Mouse (Mus musculus): ENCODE measurements around the gene Hspa4l.

The Hspa4l gene

DNA sequence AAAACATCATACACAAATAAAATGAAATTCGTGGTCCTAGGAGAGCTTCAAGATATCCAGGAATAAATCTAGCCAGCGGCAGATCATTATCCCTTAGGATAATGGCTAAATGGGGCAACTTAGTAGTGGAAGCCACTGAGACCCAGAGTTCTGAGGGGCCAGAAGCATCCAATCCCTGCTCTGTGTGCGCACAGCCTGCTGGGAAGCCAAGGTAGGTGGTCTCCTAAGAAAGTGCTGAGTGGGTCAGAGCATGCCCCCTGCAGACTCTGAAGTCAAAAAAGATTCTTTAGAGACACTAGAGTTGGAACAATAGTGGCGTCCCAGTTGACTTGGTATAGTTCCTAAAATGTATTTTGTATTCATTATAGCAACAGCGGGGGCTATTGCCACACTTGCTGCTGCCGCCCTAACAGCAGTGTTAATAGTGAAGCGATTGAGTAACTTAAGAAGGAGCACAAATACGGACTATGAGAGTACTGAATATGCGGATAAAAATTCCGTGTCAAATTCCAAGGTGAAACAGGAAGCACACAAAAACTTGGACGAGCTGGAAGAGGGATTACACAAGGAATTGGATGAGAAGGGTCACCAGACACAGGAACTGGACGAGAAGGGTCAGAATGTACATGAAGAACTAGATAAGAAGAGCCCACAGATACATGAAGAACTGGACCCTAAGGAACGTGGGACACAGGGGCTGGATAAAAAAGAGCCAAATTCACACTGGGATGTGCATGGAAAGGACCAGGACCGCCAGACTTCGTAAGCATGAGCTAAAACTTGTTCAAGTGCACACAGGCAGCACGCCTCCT, at the start of gene Hspa4l:
Hspa4l (plus strand) TSS at position 472 of the 812 bp plus-strand sequence.
- DNase-seq: peak in 1 of 2 experiments; percentile 20

DNA sequence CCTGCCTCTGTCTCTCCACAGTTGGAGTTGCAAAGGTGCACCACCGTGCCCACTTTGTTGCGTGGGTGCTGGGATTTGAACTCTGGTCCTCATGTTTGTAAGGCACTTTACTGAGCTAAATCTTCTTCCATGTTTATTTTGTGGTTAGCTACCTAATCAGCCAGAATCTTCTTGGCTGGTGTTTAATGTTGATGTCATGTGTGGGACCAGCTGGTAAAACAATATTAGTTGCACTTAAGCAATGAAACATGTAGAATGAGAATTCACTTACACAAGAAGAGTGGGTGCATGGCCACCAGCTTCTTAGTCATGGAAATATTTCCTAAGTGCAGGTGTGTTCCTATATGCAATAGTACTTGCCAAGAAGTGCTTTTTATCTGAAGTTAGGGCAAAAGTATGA, 49.1 kb upstream of the Hspa4l start:
- DNase-seq: no peak

DNA sequence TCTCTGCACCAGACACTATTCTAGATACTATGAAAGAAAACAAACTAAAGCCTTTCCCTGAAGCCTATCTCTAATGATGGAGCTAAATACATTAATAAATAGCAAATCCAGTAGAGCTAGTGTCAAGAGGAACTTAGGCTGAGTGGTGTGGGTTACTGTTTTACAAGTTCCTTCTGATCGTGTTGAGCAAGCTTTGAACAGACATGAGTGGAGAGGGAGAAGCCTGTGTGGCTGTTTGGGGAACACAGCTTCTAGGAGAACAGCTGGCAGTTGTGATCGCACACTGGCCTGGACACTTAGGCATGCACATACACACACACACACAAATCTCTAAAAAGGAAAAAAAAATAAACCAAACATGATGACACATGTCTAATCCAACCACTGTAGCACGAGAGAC, 45.5 kb upstream of the Hspa4l start:
- DNase-seq: no peak

DNA sequence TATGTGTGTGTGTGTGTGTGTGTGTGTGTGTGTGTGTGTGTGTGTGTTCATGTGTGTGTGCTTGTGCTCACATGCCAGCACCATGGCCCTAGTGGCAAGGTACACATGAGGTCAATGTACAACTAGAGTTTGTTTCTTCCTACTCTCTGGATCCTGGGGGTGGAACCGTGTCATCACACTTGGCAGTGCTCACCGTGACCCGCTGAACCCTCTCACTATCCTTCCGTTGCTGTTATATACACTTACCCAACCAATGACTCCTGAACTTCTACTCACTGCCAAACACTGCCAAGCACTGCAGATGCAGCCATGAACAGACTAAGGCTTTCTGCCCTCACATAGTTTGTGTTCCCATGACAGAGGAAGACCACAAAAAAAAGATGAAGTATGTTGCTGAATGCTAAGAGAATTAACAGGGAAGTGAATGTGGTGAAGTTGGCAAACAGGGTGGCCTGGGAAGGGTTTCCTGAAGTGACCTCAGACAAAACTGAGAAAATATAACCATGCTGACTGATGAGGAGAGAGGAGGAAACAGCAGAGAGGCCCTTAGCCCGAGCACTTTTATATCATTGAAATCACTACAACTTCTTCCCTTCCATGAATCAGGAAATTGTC, 39.4 kb upstream of the Hspa4l start:
- DNase-seq: no peak

DNA sequence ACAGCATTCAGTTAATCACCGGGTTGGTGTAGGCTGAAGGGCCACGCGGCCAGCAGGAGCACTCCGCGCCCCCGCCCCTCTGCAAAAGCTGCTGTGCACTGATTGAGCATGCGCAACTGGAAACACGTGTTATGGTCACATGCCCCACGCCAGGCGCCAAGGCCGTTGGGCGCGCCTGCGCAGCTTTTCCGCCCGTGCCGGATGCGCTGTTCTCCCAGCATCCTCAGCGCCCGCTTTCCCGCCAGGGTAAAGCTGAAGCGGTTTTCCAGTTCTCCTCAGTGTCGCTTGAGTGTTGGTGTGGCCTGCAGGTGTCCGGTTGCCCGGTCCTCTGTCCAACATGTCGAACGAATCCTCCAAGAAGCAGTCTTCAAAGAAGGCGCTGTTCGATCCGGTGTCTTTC, 35.6 kb upstream of the Hspa4l start, which contains the start of gene Slc25a31:
Slc25a31 (plus strand) TSS at position 201 of the 400 bp plus-strand sequence.
- no peak for DNase-seq

DNA sequence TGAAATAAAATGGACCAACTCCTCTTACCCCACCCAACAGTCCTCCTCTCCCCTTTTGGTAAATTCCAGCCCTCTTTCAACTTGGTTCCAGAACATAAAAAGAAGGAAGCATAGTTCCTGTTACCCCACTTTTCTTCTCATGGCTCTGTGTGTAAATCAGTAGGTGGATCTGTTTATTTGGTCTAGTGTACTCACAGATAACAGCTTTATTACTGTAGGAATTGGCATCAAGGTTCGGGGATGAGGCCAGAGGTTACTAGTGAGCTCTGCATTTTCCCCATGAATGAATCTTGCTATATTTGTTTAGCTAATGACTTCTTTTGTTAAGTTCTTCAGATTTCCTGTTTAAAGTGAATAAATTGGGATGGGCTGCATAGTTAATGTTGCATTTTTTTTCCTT, 28.2 kb upstream of the Hspa4l start:
- DNase-seq: no peak

DNA sequence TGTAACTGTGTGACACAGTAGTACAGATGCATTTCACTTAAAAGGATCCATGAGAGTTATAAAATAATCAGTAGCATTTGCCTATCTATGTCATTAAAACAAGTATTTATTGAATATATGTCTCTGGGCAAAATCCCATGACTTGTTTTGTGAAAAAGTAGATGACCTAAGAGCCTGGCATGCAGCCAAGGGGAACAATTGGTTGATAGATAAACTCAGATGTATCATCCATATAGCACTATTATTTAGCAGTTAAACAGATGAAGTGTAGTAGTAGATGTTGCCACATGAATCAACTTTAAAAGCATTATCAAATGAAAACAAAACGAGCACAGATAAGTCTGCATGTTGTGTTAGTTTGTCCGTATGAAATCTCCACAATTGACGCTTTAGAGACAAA, 25.3 kb upstream of the Hspa4l start:
- DNase-seq: peak; percentile 10 to 14

DNA sequence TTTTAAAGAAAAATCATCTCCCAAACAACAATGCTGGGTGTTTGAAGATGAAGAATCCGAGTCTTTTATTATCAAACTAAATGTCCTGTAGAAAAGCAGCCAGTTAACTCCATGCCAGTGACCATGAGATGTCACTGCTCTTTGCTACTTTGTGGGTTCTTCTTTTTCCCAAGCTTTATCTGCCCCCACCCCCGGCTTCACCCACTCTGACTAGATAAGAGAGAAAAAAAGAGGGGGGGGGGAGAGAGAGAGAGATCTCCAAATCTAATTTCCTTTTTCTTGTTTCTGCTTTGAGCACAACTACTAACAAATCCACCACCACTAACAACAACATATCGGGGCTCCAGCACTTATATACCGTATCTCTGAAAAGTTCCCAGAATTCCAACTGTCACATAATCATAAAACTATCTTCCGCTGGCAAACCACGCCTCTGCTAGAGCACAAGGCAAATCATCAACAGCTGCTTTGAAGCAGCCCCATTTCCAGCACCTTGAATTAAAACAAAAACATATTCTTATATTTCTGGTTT, 5.8 kb upstream of the Hspa4l start:
- no peak for DNase-seq

DNA sequence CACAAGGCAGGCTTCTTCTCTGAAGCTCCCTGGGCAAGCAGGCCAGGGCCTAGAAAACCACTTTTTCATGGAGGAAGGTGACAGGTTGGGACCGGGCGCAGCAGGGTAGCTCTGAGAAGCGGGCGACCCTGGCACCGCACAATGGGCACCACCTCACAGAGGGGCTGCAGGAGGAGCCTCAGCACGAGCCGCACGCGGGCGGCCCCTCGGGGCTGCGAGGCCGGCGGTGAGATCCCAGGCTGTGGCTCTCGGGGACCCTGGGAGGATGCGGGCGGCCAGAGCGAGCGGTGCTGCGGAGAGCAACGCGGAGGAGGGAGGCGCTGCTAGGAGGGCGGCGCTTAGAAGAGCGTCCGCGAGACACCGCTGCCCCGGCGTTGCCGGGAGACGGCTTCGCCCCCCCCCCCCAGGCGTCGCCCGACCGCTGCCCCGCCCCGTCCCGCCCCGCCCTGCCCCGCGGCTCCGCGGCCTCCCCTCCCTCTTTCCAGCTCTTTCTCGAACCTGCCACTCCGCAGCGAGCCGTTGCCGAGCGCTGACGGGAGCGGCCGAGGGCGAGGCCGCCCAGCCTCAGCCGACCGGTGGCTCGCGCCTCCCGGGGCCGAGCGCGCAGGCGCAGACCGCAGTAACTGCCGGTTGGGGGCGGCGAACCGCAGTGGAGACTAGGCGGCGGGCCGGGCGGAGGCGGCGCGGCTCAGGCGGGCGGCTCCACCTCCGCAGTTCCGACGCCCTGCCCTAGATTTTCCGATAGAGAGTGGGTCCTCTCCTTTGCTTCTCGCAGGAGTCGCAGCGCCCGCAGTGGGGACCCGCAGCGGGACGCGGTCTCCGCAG, 753 bp downstream of the Hspa4l start:
- DNase-seq: peak; percentile 96 to 98

DNA sequence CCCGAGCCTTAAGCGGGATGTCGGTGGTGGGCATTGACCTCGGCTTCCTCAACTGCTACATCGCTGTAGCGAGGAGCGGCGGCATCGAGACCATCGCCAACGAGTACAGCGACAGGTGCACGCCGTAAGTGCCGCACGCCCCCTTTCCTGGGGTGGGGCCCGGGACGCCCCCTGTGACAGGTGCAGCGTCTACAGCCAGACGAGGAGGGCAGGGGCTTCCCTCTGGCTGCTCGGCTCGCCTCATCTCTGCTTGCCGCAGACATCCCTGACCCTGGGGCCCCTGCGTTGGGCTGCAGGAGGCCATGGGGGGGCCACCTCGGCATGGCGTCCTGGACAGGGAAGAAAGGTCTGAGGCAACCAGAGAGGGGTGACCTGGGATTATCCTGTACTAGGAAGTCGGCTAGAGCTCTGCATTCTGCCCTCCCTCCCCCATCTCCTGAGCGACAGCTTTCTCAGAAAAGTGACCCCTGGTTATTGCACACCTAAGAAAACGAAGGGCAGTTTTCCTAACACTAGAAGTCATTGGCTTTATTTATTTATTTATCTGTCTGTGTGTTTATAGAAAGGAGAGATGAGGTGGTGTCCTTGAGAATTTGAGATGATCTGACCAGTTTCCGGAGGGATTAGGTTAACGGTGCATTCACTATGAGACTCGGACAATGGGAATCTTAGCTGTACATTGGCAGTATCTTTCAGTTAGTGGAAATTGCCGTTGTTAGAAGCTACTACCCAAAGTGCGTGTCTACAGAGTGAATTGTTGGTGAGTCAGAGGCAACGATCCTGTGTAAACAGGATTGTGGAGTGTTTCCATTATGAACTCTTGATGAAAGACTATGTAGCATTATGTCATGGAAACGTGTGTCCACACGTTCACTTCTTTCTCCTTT, 1.6 kb downstream of the Hspa4l start:
- no peak for DNase-seq

DNA sequence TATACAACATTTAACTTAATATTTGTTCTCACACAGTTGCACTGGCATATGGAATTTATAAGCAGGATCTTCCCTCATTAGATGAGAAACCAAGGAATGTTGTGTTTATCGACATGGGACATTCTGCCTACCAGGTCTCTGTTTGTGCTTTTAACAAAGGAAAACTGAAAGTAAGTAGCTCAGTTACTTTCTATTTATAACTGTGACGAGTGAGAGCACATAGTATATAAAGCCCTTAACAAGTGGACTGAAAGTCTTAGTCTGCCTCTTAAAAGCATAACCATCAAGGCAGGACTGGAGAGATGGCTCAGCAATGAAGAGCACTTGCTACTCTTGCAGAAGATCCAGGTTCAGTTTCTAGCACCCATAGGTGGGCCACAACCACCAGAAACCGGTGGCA, 16.5 kb downstream of the Hspa4l start:
- DNase-seq: no peak

DNA sequence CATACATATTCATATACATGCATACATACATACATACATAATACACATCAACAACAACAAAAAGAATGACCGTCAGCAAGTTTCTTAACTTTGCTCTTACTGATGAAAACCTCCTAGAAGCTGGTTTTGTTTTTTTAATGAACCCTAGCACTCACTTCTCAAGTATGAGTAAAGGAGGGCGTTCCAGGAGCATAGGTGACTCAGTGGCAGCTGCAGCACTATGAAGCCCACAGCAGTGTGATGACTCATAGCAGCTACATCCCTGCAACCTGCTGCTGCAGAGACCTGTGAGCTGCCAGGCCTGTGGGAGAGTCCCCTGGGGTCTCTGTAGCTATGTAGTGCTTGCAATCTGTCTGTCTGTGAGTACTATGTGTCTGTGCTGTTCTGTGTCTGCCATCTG, 17.0 kb downstream of the Hspa4l start:
- DNase-seq: no peak

DNA sequence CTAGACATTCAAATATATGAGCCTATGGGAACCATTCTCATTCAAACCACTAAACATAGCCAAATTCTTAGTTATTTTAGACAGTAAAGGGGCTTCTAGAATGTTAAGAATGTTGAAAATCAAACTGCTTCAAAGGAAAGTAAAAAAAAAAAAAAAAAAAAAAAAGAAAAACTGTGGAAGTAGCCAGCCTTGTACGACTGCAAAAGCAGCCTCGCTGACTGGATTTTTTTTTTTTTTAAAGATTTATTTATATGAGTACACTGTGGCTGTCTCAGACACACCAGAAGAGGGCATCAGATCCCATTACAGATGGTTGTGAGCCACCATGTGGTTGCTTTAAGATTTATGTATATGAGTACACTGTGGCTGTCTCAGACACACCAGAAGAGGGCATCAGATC, 49.5 kb downstream of the Hspa4l start:
- no peak for DNase-seq

DNA sequence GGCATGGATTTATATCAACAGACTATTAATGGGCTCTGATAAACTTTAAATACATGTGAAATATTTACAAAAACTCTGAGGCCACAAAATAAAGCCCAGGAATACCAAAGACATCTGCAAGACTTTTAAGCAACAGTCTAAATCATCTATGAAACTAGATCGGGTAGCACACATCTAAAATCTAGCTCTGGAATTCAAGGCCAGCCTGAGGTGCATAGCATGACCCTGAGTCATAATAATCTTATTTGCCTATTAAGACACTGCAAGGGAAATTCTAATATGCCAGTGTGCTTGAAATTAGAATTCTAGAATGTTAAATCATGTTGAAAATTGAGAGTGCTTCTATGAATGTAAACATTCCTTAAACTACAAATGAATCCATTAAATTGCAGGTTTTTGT, 53.8 kb downstream of the Hspa4l start:
- no peak for DNase-seq

DNA sequence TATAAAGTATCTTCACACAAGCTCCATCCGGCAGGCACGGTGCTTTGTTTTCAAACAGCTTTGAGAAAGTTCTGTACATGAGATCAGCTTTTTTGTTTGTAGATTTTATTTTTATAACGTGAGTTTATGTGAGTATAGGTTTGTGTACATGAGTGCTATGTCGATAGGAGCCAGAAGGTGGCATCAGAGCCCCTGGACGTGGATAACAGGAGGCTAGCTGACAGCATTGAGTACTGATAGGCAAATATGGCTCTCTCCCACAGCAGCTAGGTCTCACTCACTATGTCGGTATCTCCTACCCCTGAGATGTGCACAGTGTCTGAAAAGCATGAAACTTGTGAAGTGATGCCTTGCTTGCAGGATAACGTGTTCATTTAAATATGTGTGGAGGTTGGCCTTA, 54.2 kb downstream of the Hspa4l start:
- peak; percentile 66 to 70 for DNase-seq

DNA sequence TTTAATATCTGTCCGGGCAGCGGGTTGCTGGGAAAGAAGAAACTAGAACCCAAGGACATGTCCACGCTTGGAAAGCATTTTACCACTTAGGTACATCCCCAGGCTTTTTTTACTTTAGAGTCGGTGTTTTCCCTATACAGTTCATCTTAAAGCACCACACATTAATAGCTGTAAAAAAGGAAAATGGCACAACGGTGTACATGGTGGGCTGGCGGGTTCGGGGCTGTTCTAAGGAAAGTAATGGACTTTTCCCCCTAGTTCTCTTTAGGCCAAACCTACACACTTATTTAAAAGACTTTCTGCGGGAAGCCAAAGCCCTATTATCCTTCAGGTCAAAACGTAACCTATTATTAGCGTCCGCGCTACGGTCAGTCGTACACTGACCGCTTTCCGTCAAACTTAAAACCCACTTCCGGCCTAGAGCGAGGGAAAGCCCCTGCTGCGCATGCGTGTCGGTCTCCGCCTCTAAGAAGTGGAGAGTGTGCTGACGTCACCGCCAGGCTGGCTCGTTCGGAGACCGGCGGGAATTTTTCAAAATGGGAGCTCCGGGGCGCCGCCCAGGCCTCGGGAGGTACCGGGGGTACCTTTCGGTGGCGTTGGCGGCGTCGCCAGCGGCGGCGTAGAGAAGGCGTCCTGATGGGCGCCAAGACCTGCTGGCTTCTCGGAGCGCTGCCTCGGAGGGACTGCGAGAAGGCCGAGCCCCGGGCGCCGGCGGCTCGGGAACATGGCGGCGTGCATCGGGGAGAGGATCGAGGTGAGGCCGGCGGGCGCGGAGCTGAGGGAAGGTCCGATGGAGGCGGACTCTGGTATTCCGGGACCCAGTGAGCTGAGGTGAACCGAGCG, 55.5 kb downstream of the Hspa4l start, which contains the start of gene Plk4:
Plk4 (plus strand) TSS at position 490 of the 843 bp plus-strand sequence.
- DNase-seq: peak; percentile 99

DNA sequence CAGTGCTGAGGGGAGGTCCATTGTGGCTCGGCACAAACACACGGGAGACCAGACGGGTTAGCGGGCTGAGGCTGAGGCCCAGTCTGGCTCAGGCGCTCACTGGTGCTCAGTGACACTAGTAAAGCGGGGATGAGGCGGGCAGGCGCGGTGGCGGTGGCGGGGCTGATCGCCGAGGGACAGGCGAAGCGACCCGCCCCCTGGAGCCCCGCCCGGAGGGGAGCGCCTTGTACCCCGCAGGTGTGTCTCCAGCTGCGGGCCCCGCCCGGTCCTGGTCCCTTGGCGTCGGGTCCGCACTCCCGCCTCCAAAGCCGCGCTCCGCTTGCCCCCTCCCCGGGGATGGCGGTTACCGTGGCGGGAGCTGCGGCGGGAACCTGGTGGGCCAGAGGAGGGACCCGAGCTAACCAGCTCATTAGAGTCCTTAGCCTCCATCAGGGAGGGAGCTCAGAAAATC, 56.1 kb downstream of the Hspa4l start:
- DNase-seq: peak; percentile 65 to 68

DNA sequence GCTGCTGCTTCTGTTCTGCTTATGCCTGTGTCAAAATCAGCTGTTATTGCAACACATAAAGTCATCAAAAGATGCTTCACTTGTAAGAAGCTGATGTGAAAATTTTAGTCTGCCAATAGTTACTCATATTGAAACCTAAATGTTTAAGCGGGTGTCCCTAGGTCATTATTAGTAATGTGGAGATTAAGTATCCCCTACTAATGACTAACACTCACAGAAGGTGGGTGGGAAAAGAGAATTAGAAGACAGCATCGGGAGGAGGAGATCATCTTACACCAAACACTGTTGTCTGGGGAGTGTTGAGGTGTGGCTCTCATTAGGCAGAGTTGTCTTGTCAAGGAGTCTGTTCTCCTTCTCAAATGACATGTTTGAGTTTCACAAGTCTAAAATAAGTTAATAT, 62.6 kb downstream of the Hspa4l start:
- DNase-seq: no peak

DNA sequence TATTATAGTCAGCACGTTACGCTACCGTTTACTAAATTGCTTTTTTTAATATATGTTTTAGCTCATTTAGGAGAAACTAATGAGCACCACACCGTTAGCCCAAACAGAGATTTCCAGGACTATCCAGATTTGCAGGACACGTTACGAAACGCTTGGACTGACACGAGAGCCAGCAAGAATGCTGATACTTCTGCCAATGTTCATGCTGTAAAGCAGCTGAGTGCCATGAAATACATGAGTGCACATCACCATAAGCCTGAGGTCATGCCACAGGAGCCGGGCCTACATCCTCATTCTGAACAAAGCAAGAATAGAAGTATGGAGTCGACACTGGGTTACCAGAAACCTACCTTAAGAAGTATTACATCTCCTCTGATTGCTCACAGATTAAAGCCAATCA, 64.4 kb downstream of the Hspa4l start:
- no peak for DNase-seq

DNA sequence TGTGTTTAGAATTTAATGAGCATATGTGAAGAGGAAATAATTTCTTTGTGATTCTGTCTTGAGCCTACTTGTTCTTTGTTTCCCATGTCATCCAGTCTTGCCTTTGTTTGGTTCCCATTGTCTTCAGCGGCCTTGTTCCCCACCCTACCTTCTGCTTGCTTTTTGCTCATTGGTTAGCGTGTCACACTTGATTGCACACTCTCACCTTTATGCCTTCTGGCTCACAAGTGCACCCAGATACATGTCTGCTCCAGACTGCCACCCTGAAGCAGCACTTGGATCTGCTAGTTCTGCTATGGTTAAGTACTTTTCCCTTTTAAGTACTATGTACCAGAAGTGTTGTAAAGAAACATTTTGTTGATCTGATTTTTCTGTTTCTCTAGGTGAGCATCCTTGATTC, 65.6 kb downstream of the Hspa4l start:
- no peak for DNase-seq

DNA sequence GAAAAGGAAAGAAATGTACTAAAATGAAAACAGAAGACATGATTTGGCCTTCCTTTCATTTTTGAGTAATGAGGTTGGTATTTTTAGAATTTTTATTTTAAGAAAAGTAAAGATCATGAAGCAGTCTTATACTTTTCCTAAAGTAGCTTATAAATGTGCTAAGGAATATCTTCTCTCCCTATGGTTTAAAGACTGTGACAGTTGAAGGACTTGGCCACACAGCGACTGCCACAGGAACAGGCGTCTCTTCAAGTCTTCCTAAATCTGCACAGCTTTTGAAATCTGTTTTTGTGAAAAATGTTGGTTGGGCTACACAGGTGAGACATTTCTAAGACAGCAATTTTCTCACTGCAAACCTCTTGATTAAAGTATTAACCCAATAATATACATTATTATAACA, 69.0 kb downstream of the Hspa4l start:
- DNase-seq: no peak
